Mouse (Mus musculus) effector memory CD4-positive, alpha-beta T cell, adult 5 months (primary cell): ENCODE results near the gene Olfr1344. TPM values are rescaled to one million over a fixed set of nuclear protein-coding genes. Genes with fewer than 3 reads are reported as not detected.

Experiments used
- polyA plus RNA-seq: library from polyadenylated mRNA; unstranded; fragments of 100-300 nt; shearing (Covaris generic); gene quantifications from one replicate; pipeline ENCODE4 v1.2.1, GENCODE M21; 2017

Olfr1344 gene
- not detected for polyA plus RNA-seq

DNA sequence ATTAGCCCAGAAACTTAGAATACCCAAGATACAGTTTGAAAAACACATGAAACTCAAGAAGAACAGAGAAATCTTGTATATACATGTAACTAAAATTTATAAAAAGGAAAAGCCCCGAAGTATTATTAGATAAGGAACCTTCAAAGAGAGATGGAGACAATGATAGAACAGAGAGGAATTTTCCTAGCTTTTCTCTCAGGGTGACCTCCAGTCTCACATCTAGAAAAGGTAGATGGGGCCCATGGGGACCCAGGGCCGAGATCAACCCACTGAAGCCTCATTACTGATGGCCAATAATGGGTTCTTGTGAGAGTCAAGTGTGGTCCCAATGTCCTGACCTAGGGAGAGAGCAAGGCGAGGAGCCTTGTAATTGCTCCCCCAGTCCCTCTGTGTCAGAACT, at the start of gene Olfr1344:
Gene Olfr1344 (plus strand): TSS at position 301 of the 400 bp plus-strand sequence.

DNA sequence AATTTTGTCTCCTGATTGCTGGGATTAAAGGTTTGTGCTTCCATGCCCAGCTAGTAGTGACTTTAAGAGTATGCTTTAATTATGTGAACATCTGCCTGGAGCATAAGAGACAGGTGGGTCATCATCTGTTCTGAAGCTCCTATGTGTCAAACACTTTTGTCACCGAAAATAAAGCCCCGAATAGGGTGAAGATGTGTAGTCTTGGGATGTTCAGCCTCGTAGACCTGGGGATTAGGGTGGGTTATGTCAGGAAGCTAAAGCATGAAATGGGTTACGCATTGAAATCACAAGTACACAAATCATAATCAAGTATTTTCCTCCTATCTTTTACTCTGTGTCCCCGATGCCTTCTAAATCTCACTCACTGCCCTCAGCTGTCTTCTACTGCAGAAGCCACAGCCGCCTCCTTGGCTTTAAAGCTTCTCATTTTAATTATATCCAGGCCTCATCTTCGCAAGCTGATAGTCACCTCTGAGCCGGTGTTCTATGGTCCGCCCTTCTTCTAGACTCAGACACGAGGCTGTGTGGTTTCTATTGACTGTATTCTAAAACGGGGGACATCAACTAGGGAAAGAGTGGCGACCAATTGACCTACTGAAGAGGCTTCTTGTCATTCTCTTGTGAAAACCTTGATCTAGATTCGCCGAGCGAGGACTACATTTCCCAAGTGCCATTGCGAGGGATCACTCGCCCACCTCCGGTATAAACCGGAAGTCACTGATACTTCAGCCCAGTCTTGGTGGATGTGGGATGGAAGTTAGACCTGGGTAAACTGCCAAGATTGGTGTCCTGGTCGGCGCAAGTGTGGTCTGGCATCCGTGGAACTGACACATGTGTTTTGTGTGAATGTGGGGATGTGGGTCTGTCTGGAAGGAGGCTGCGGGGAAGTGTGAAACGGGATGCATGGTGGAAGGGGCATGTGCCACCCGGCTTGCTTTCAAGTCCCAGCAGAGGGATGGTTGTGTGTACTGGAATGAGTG, 40.2 kb upstream of the Olfr1344 start, which contains the start of gene Smim17:
Gene Smim17 (plus strand): TSS at position 720 of the 980 bp plus-strand sequence.

DNA sequence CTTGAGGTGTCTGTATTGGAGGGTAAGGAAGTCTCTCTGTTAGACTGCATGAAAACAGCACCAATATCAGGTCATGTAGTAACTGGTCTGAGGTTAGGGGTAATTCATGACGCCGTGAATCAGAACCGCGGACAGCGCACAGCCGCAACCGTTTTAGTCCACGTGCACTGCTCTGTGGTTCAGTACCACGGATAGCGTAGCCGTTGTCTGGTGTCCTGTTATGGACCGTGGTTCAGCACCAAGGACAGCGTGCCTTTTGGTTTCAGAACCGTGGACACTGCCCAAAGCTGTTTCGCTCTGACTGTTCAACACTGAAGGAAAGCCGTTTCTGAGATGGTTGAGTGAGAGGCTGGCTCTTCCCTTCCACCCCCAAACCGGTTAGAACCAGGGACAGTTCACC, 28.4 kb upstream of the Olfr1344 start, which contains the start of gene Gm20715:
Gene Gm20715 (plus strand): TSS at position 235 of the 400 bp plus-strand sequence.

DNA sequence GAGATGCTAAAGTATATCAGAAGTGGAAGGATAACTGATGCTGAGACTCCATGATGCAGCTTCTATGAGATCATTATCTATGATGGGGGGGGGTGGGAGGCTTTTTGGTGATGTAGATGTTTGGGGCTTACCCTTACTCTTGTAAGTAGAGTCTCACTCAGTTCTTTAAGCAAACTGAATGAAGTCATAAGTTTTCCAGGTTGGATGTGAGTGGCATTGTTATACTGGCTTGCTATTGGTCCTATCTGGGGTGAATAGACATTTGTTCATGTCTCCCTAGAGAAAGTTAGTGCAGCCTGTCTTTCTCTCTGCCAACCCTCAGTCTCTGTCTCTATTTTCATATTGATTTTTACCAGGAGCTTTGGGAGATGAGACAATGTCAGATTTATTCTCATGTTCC, 17.4 kb downstream of the Olfr1344 start, which contains the start of gene Olfr1336:
Gene Olfr1336 (plus strand): TSS at position 301 of the 400 bp plus-strand sequence.

DNA sequence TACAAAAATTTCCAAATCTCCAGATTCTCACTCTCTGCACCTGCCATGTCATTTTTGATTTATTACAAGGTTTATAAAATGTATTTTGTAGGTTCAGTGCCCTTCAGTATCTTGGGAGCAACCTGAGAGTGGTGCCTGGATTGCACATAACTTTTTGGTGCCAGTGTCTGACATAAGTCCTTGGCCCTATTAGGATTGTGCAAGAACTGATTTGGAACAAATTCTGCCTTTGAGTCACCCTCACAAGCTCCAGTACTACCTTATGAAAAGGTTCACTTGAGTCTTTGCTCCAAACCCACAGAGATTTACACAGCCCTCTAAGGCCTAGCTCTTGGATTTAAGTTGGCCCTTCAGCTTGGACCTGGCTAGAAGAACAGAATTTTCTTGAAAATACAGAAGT, 28.5 kb downstream of the Olfr1344 start, which contains the start of gene Olfr1346:
Gene Olfr1346 (plus strand): TSS at position 151 of the 400 bp plus-strand sequence.

DNA sequence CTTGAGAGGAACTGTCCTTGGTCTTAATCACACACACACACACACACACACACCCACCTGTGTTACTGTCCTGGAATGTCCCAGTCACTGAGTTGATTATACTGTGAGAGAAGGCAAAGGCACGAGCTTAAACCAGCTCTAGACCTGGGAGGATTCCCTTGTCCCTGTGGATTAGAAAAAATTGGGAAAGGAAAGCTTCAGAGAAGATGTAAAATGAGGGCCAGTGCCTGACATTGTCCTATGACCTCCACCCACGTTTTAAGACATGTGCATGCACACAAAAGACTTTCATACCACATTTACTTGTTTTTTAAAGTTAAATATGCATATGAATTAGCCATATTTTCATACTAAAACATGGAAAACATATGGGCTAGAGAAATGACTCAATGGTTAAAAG, 48.4 kb downstream of the Olfr1344 start, which contains the start of gene Olfr5:
Gene Olfr5 (minus strand): TSS at position 101 of the 400 bp plus-strand sequence.

Other genes with a start within 250 kb of the Olfr1344 start
- gene Galp, start 241.6 kb upstream of the Olfr1344 start, polyA plus RNA-seq = not detected
- not detected for gene Zscan5b, start 216.4 kb upstream of the Olfr1344 start, polyA plus RNA-seq
- not detected for gene Epp13, start 186.0 kb upstream of the Olfr1344 start, polyA plus RNA-seq
- 4.7 TPM for gene Zfp667, start 152.1 kb upstream of the Olfr1344 start, polyA plus RNA-seq
- 0.31 TPM for gene Zfp583, start 107.4 kb upstream of the Olfr1344 start, polyA plus RNA-seq
- gene Gm3854, start 94.9 kb upstream of the Olfr1344 start, polyA plus RNA-seq = 0.24 TPM
- 2.4 TPM for gene Zfp78, start 75.4 kb upstream of the Olfr1344 start, polyA plus RNA-seq
- 9.6 TPM for gene Zfp28, start 55.4 kb upstream of the Olfr1344 start, polyA plus RNA-seq
- not detected for gene Smim17, start 40.0 kb upstream of the Olfr1344 start, polyA plus RNA-seq
- gene Gm20715, start 28.4 kb upstream of the Olfr1344 start, polyA plus RNA-seq = not detected
- 0.09 TPM for gene Olfr1336, start 17.5 kb downstream of the Olfr1344 start, polyA plus RNA-seq
- not detected for gene Olfr1346, start 28.4 kb downstream of the Olfr1344 start, polyA plus RNA-seq
- not detected for gene Olfr5, start 48.3 kb downstream of the Olfr1344 start, polyA plus RNA-seq
- gene Olfr1347, start 61.1 kb downstream of the Olfr1344 start, polyA plus RNA-seq = not detected
- not detected for gene Olfr1348, start 70.1 kb downstream of the Olfr1344 start, polyA plus RNA-seq
- not detected for gene Olfr1349, start 84.3 kb downstream of the Olfr1344 start, polyA plus RNA-seq
- gene Olfr1350, start 126.2 kb downstream of the Olfr1344 start, polyA plus RNA-seq = not detected